Comparison of ENCODE assay signal across 9 mouse cellular contexts in the genomic region with DNA sequence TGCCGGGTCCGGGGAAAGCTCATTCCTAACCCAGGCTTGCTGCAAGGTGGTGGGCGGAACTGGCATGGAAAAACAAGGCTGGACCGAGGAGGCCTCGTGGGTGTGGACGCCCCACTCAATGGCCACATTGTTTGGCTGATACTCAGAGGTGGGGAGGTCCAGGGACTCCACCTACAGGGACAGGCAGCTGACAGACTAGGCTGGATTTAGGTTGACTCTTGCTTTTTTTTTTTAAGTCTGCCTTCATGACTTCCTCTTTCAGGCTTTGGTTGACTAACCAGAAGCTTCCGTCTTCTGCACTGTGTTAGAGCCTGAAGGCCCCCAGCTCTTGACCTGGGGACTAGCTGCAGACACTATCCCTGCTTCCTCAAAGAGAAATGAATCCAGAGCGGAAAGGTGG. TPM values are rescaled to one million over a fixed set of nuclear protein-coding genes. Genes with fewer than 3 reads are reported as not detected.
DNase-seq lines count a peak whose midpoint lies in the region; ATAC-seq lines count a peak whose summit lies in the region.
"Had no signal": no experiment of that assay in that cellular context is flagged by ENCODE, and none has a peak within 500 bp of the region (broad histone marks: within the 10 kb centered on the region; RNA-seq: fewer than 3 reads in every experiment).

No protein-coding gene starts in this region.

- peaks cover 6% of the 10 kb centered on the region; the same call in 1 of the 2 replicates for H3K4me1 ChIP-seq in hindbrain, embryonic 16.5 days (ENCODE audit: control insufficient read depth, insufficient read depth, low read depth, low read length)

- peak; percentile 98 for DNase-seq in heart, adult 11 months
- no peak for DNase-seq in heart, postnatal 14 days
- peak; percentile 90 for DNase-seq in A20 (ENCODE audit: low read depth, low spot score)
- peak; percentile 72 for DNase-seq in lung, postnatal 36 days
- no peak for DNase-seq in left cerebral cortex, adult 8-10 months (ENCODE audit: low spot score in 2 of 2)

- H3K9ac ChIP-seq in hindbrain, embryonic 16.5 days (ENCODE audit: low read depth, low read length): no peak overlapping the region

- H3K27me3 ChIP-seq in hindbrain, embryonic 16.5 days (replicated peaks; ENCODE audit: control insufficient read depth, insufficient read depth, low read length): no peaks in the 10 kb centered on the region

- H3K36me3 ChIP-seq in hindbrain, embryonic 16.5 days (ENCODE audit: control insufficient read depth, insufficient read depth, low read length): no peaks in the 10 kb centered on the region

- no peak overlapping the region for H3K27ac ChIP-seq in hindbrain, embryonic 16.5 days (ENCODE audit: low read depth, low read length)

- H3K9me3 ChIP-seq in hindbrain, embryonic 16.5 days (ENCODE audit: control insufficient read depth, low read length): no peaks in the 10 kb centered on the region

- intact Hi-C loops in heart, postnatal 14 days (cut with DNase I): loop anchor here (2.0 kb wide), 1 partner anchor 30 kb away; no protein-coding TSS in a partner anchor

- WGBS in hindbrain, embryonic 16.5 days: 53% methylated on average over 8 of the region's 8 CpGs

- no peak overlapping the region for H3K4me3 ChIP-seq in hindbrain, embryonic 16.5 days (ENCODE audit: low read length)

- ATAC-seq in granulocyte monocyte progenitor cell, adult 5-6 weeks (replicated peaks; ENCODE audit: poor library complexity, severe bottlenecking): peak; percentile 78
- no peak for ATAC-seq in cerebellum, adult (ENCODE audit: insufficient number of reproducible peaks, low FRiP score, low TSS enrichment)
- no peak for ATAC-seq in hindbrain, embryonic 16.5 days

- H3K4me2 ChIP-seq in hindbrain, embryonic 16.5 days (ENCODE audit: low read length): no peak overlapping the region

RNA-seq across cellular contexts. Expression of gene Stk10, which starts 32.0 kb away (rescaled TPM):
- total RNA-seq in heart, postnatal 14 days (2021): 10 to 100 TPM; 14.3 to 14.5 TPM
- 13.3 and 15.7 TPM in 2 replicates for total RNA-seq in granulocyte monocyte progenitor cell, adult 5-6 weeks (2014; fragmentation: Nextera tagmentation)
- 12.7 and 13.2 TPM in 2 replicates for total RNA-seq in granulocyte monocyte progenitor cell, adult 5-6 weeks (2017)
- 2.4 and 2.5 TPM in 2 replicates for polyA plus RNA-seq in hindbrain, embryonic 16.5 days (2015; fragmentation: Nextera tagmentation; extraction: Ambion mirVana)
- 1 to 10 TPM; 7.4 to 9.9 (median 9.3) TPM for total RNA-seq in left cerebral cortex, adult 8-10 months (2022)

RNA-seq across cellular contexts. Expression of gene Efcab9, which starts 33.2 kb away (rescaled TPM):
- total RNA-seq in heart, postnatal 14 days (2021): under 1 TPM; 0.57 to 0.68 TPM
- total RNA-seq in granulocyte monocyte progenitor cell, adult 5-6 weeks (2014; fragmentation: Nextera tagmentation): not detected in 2 replicates
- 1.2 TPM in 1 of 2 replicates, not detected in the other for total RNA-seq in granulocyte monocyte progenitor cell, adult 5-6 weeks (2017)
- 0.54 TPM in 1 of 2 replicates, not detected in the other for polyA plus RNA-seq in hindbrain, embryonic 16.5 days (2015; fragmentation: Nextera tagmentation; extraction: Ambion mirVana)
- 1 to 10 TPM; 1.2 to 1.8 (median 1.4) TPM for total RNA-seq in left cerebral cortex, adult 8-10 months (2022)
- polyA plus RNA-seq: neural tube, embryonic 14.5 days had no signal

Comparison
In these comparisons a context has a peak if more than half of its experiments do, and no peak if none do; other contexts are left out.
1. DNase-seq: peak in heart, adult 11 months (single experiment), A20 (single experiment) and lung, postnatal 36 days (single experiment); none in heart, postnatal 14 days (0 of 2) and left cerebral cortex, adult 8-10 months (0 of 2).